Mouse (Mus musculus): ENCODE results near the gene Mctp1.

- no peak for TF ChIP-seq POLR2A (IDR thresholded peaks at IDR 0.05; ENCODE audit: control insufficient read depth, low read depth, low read length)
- no peak for TF ChIP-seq CTCF (IDR thresholded peaks at IDR 0.05; ENCODE audit: control insufficient read depth, insufficient read depth, insufficient replicate concordance, low read depth, low read length)
These were observed 181.7 kb downstream of the Mctp1 start for GRCm38 (mm10) chr13:76566024-76566423.
